Mouse (Mus musculus) granulocyte monocyte progenitor cell, adult 5-6 weeks (primary cell): ENCODE measurements at regions not wholly inside any gene's neighbourhood (a gene's known extent, or its start where the extent isn't known, plus 50 kb on each side); places are given as distances from the start of the nearest gene placed in this dataset.
A peak's percentile ranks its signal among the peaks of the same experiment; 100 is the strongest.

Experiments
- ATAC-seq: replicated peaks from 2 replicates; pipeline ENCODE4 v1.8.0; 2016; ENCODE audit warnings: mild to moderate bottlenecking, moderate TSS enrichment, inconsistent platforms; ENCODE audit not compliant: poor library complexity, severe bottlenecking

GRCm38 (mm10) chr17:3248875-3249274 lies 77.5 kb upstream of the Tiam2 start:
- ATAC-seq: no peak

- ATAC-seq: no peak
Measured at GRCm38 (mm10) chr17:3249320-3249719, 77.1 kb upstream of the Tiam2 start.

GRCm38 (mm10) chr17:3251176-3251575 lies 75.2 kb upstream of the Tiam2 start:
- ATAC-seq: no peak

GRCm38 (mm10) chr17:3251966-3252365 lies 74.4 kb upstream of the Tiam2 start:
- no peak for ATAC-seq

GRCm38 (mm10) chr17:3253508-3254176 lies 72.7 kb upstream of the Tiam2 start:
- peak; percentile 85 for ATAC-seq

GRCm38 (mm10) chr17:3256765-3257164 lies 69.6 kb upstream of the Tiam2 start:
- no peak for ATAC-seq

GRCm38 (mm10) chr17:3258811-3259510 lies 67.4 kb upstream of the Tiam2 start:
- ATAC-seq: no peak

- no peak for ATAC-seq
Measured at GRCm38 (mm10) chr17:3260796-3261195, 65.6 kb upstream of the Tiam2 start.

- ATAC-seq: peak; percentile 96
Measured at GRCm38 (mm10) chr17:3273108-3274091, 53.0 kb upstream of the Tiam2 start.

GRCm38 (mm10) chr17:3274449-3275285 lies 51.7 kb upstream of the Tiam2 start:
- ATAC-seq: no peak
